Mouse (Mus musculus) CH12.LX (cell line): ENCODE results near the gene Krtap24-1. TPM values are rescaled to one million over a fixed set of nuclear protein-coding genes. Genes with fewer than 3 reads are reported as not detected.

Source experiments
- DNase-seq: peaks from one replicate; pipeline ENCODE4 v3.0.0-alpha.2; 2013; ENCODE audit errors: extremely low read depth
- H3K27ac ChIP-seq: 2 replicates; pipeline ENCODE4 v1.5.1; 2012; ENCODE audit warnings: low read depth, mild to moderate bottlenecking, control low read depth, moderate library complexity; ENCODE audit not compliant: insufficient read depth
- H3K27me3 ChIP-seq: replicated peaks from 2 replicates; pipeline ENCODE3; 2012; ENCODE audit warnings: inconsistent platforms
- H3K36me3 ChIP-seq, 2 experiments: replicated peaks in 1 of 2; 2 replicates each; pipeline versions ENCODE3 to v1.6.1; 2012; ENCODE audit warnings: inconsistent platforms in 1 of 2, low read length in 1 of 2, mild to moderate bottlenecking in 1 of 2, mixed read lengths in 1 of 2, moderate library complexity in 1 of 2; ENCODE audit not compliant: control insufficient read depth in 1 of 2, insufficient read depth in 1 of 2
- H3K4me1 ChIP-seq, 2 experiments: 2 replicates each; pipeline ENCODE4 v1.6.1; 2012; ENCODE audit warnings: inconsistent platforms in 1 of 2, moderate library complexity in 1 of 2; ENCODE audit not compliant: insufficient read depth in 2 of 2, control insufficient read depth in 1 of 2
- H3K4me2 ChIP-seq: 2 replicates; pipeline ENCODE4 v1.6.1; 2012; ENCODE audit warnings: low read depth, mild to moderate bottlenecking, control low read depth; ENCODE audit not compliant: poor library complexity, insufficient read depth, severe bottlenecking
- H3K4me3 ChIP-seq, 3 experiments: fragments of 150-350 bp in 1 of 3; sonication (generic) in 1 of 3; replicated peaks in 1 of 3; 2 replicates each; pipeline versions ENCODE3 to v1.5.1; 2011 to 2012; ENCODE audit warnings: low read depth in 2 of 3, low read length in 2 of 3, mild to moderate bottlenecking in 2 of 3, moderate library complexity in 2 of 3, control low read depth in 1 of 3, improper control_type of control experiment in 1 of 3, inconsistent platforms in 1 of 3, mixed read lengths in 1 of 3; ENCODE audit not compliant: poor library complexity in 1 of 3
- H3K79me2 ChIP-seq: replicated peaks from 2 replicates; pipeline ENCODE4 v1.6.1; 2012; ENCODE audit warnings: mild to moderate bottlenecking, moderate library complexity; ENCODE audit not compliant: control insufficient read depth, poor library complexity, insufficient read depth, severe bottlenecking; ENCODE audit errors: extremely low read depth
- H3K9ac ChIP-seq: 2 replicates; pipeline ENCODE4 v1.6.1; 2012; ENCODE audit warnings: low read depth, mild to moderate bottlenecking, control low read depth, moderate library complexity; ENCODE audit not compliant: insufficient read depth
- H3K9me3 ChIP-seq: replicated peaks from 2 replicates; pipeline ENCODE3; 2012; ENCODE audit warnings: low read length, inconsistent platforms, mixed read lengths
- CHD2 ChIP-seq: IDR thresholded peaks from 2 replicates; pipeline ENCODE4 v1.6.1; 2011; ENCODE audit warnings: low read length, improper control_type of control experiment
- CTCF ChIP-seq, 2 experiments: IDR thresholded peaks in 1 of 2; conservative IDR thresholded peaks in 1 of 2; 2 replicates each; pipeline ENCODE4 v1.5.1; 2011 to 2012; ENCODE audit warnings: low read depth in 2 of 2, low read length in 2 of 2, improper control_type of control experiment in 1 of 2, inconsistent platforms in 1 of 2, mild to moderate bottlenecking in 1 of 2, moderate library complexity in 1 of 2
- E2F4 ChIP-seq: IDR thresholded peaks from 2 replicates; pipeline ENCODE4 v1.6.1; 2011; ENCODE audit warnings: low read depth, low read length, improper control_type of control experiment; ENCODE audit not compliant: insufficient replicate concordance
- ELF1 ChIP-seq: IDR thresholded peaks from 2 replicates; pipeline ENCODE4 v1.6.1; 2014; ENCODE audit warnings: low read depth, mild to moderate bottlenecking, inconsistent platforms, low read length, improper control_type of control experiment
- EP300 ChIP-seq: IDR thresholded peaks from 2 replicates; pipeline ENCODE4 v1.6.1; 2011; ENCODE audit warnings: low read length, improper control_type of control experiment
- ETS1 ChIP-seq: conservative IDR thresholded peaks from 2 replicates; pipeline ENCODE4 v1.6.1; 2012; ENCODE audit warnings: low read depth, mild to moderate bottlenecking, inconsistent platforms, low read length, improper control_type of control experiment, moderate library complexity
- GABPA ChIP-seq: IDR thresholded peaks from 2 replicates; pipeline ENCODE4 v1.6.1; 2012; ENCODE audit warnings: low read depth, low read length, improper control_type of control experiment, inconsistent platforms; ENCODE audit not compliant: insufficient replicate concordance
- HCFC1 ChIP-seq: IDR thresholded peaks from 2 replicates; pipeline ENCODE4 v1.6.1; 2012; ENCODE audit warnings: low read depth, mild to moderate bottlenecking, inconsistent platforms, low read length, improper control_type of control experiment
- IRF4 ChIP-seq: IDR thresholded peaks from 2 replicates; pipeline ENCODE4 v1.6.1; 2014; ENCODE audit warnings: low read depth, mild to moderate bottlenecking, inconsistent platforms, low read length, improper control_type of control experiment
- JUN ChIP-seq: IDR thresholded peaks from 2 replicates; pipeline ENCODE4 v1.6.1; 2011; ENCODE audit warnings: low read depth, mild to moderate bottlenecking, low read length, improper control_type of control experiment, moderate library complexity; ENCODE audit not compliant: insufficient read depth
- KAT2A ChIP-seq: IDR thresholded peaks from 2 replicates; pipeline ENCODE4 v1.6.1; 2012; ENCODE audit warnings: low read length, improper control_type of control experiment, inconsistent platforms; ENCODE audit not compliant: insufficient replicate concordance
- MAZ ChIP-seq: IDR thresholded peaks from 2 replicates; pipeline ENCODE4 v1.6.1; 2012; ENCODE audit warnings: low read depth, mild to moderate bottlenecking, inconsistent platforms, low read length, improper control_type of control experiment, moderate library complexity
- MEF2A ChIP-seq: IDR thresholded peaks from 2 replicates; pipeline ENCODE4 v1.6.1; 2014; ENCODE audit warnings: low read depth, mild to moderate bottlenecking, inconsistent platforms, low read length, improper control_type of control experiment, borderline replicate concordance
- MXI1 ChIP-seq: IDR thresholded peaks from 2 replicates; pipeline ENCODE4 v1.6.1; 2011; ENCODE audit warnings: mild to moderate bottlenecking, low read depth, low read length, improper control_type of control experiment
- NELFE ChIP-seq: IDR thresholded peaks from 2 replicates; pipeline ENCODE4 v1.6.1; 2011; ENCODE audit warnings: low read depth, low read length, improper control_type of control experiment
- NRF1 ChIP-seq: IDR thresholded peaks from 2 replicates; pipeline ENCODE4 v1.6.1; 2014; ENCODE audit warnings: low read depth, mild to moderate bottlenecking, inconsistent platforms, low read length, improper control_type of control experiment, moderate library complexity
- POLR2A ChIP-seq: IDR thresholded peaks from 2 replicates; pipeline ENCODE4 v1.6.1; 2011; ENCODE audit warnings: low read depth, mild to moderate bottlenecking, improper control_type of control experiment, low read length
- POLR2AphosphoS2 ChIP-seq: IDR thresholded peaks from 2 replicates; pipeline ENCODE4 v1.6.1; 2011; ENCODE audit warnings: low read depth, low read length, improper control_type of control experiment
- RAD21 ChIP-seq: IDR thresholded peaks from 2 replicates; pipeline ENCODE4 v1.6.1; 2011; ENCODE audit warnings: low read depth, mild to moderate bottlenecking, low read length, improper control_type of control experiment, moderate library complexity
- RCOR1 ChIP-seq: conservative IDR thresholded peaks from 2 replicates; pipeline ENCODE4 v1.6.1; 2012; ENCODE audit warnings: low read depth, mild to moderate bottlenecking, inconsistent platforms, low read length, improper control_type of control experiment
- SIN3A ChIP-seq: IDR thresholded peaks from 2 replicates; pipeline ENCODE4 v1.6.1; 2012; ENCODE audit warnings: low read length, improper control_type of control experiment, inconsistent platforms
- SMC3 ChIP-seq: IDR thresholded peaks from 2 replicates; pipeline ENCODE4 v1.6.1; 2011; ENCODE audit warnings: low read depth, low read length, improper control_type of control experiment
- TBP ChIP-seq: conservative IDR thresholded peaks from 2 replicates; pipeline ENCODE4 v1.6.1; 2011; ENCODE audit warnings: low read depth, low read length, improper control_type of control experiment
- TCF12 ChIP-seq: IDR thresholded peaks from 2 replicates; pipeline ENCODE4 v1.6.1; 2014; ENCODE audit warnings: low read depth, mild to moderate bottlenecking, inconsistent platforms, low read length, improper control_type of control experiment
- UBTF ChIP-seq: IDR thresholded peaks from 2 replicates; pipeline ENCODE4 v1.6.1; 2012; ENCODE audit warnings: low read depth, mild to moderate bottlenecking, inconsistent platforms, low read length, improper control_type of control experiment, moderate library complexity
- USF1 ChIP-seq: IDR thresholded peaks from 2 replicates; pipeline ENCODE4 v1.6.1; 2014; ENCODE audit warnings: low read depth, mild to moderate bottlenecking, inconsistent platforms, low read length, improper control_type of control experiment
- USF2 ChIP-seq: conservative IDR thresholded peaks from 2 replicates; pipeline ENCODE4 v1.6.1; 2011; ENCODE audit warnings: low read depth, low read length, improper control_type of control experiment
- ZMIZ1 ChIP-seq: IDR thresholded peaks from 2 replicates; pipeline ENCODE4 v1.6.1; 2012; ENCODE audit warnings: low read depth, mild to moderate bottlenecking, inconsistent platforms, low read length, improper control_type of control experiment
- ZNF384 ChIP-seq: IDR thresholded peaks from 2 replicates; pipeline ENCODE4 v1.6.1; 2012; ENCODE audit warnings: low read depth, low read length, improper control_type of control experiment, inconsistent platforms
- dilution Hi-C: fragments of 300-500 bp; cut with MboI; formaldehyde crosslinking; loops from 2 replicates; pipeline ENCODE4 v1.14.3; 2020; ENCODE audit warnings: low sequenced_read_pairs; ENCODE audit not compliant: extremely low pct_unique_long_range_greater_than_20kb, extremely low pct_ligation_motif_present
- in situ Hi-C: fragments of 300-500 bp; cut with MboI; formaldehyde crosslinking; loops from 3 replicates; pipeline ENCODE4 v1.14.3; 2019; ENCODE audit warnings: low sequenced_read_pairs, low pct_ligation_motif_present, low pct_unique_long_range_greater_than_20kb, mixed read lengths
- polyA plus RNA-seq: library from polyadenylated mRNA; unstranded; fragments of >175 nt; gene quantifications from 2 replicates; pipeline ENCODE4 v1.2.1, GENCODE M21; 2012; ENCODE audit warnings: low read depth; ENCODE audit not compliant: insufficient read length
- total RNA-seq, 2 experiments: library from RNA; depleted of rRNA; stranded (reverse); fragments of 300-350 nt in 1 of 2; fragments of >200 nt in 1 of 2; gene quantifications; 2 replicates each; pipeline ENCODE4 v1.2.3; 2012 to 2014

Gene Krtap24-1
- total and polyA plus RNA-seq, 3 experiments, result not detected

- H3K27ac ChIP-seq, result no peak within 1 kb of the TSS
- H3K27me3 ChIP-seq, result no peaks in the 10 kb centered on the region
- H3K79me2 ChIP-seq, result no peaks in the 10 kb centered on the region
- in situ Hi-C loops (no loop called here), dilution Hi-C loops (no loop called here)
- H3K9ac ChIP-seq, result no peak within 1 kb of the TSS
- TF ChIP-seq JUN, result no peak
- no peak for TF ChIP-seq SMC3
- no peak for TF ChIP-seq POLR2AphosphoS2
- TF ChIP-seq RAD21, result no peak
- TF ChIP-seq E2F4, result no peak
- no peak for TF ChIP-seq TCF12
- TF ChIP-seq HCFC1, result no peak
- TF ChIP-seq EP300, result no peak
- TF ChIP-seq ETS1, result no peak
- TF ChIP-seq ELF1, result no peak
- TF ChIP-seq ZMIZ1, result no peak
- TF ChIP-seq RCOR1, result no peak
- TF ChIP-seq MAZ, result no peak
- no peak for TF ChIP-seq IRF4
- TF ChIP-seq UBTF, result no peak
- TF ChIP-seq GABPA, result no peak
- no peak for TF ChIP-seq KAT2A
- no peak for TF ChIP-seq CTCF (conservative IDR thresholded peaks at IDR 0.05 in 1 of 2, IDR thresholded peaks at IDR 0.05 in 1 of 2; ENCODE audit: low read depth in 2 of 2, low read length in 2 of 2)
- TF ChIP-seq USF2, result no peak
- H3K4me2 ChIP-seq, result no peak within 1 kb of the TSS
- H3K4me1 ChIP-seq, result no peaks in the 10 kb centered on the region
- no peak for DNase-seq
- peaks cover 58% of the 10 kb centered on the region for H3K9me3 ChIP-seq
- no peaks in the 10 kb centered on the region for H3K36me3 ChIP-seq
- H3K4me3 ChIP-seq, result no peak within 1 kb of the TSS
Observed at GRCm38 (mm10) chr16:88647358-88647846, 35.3 kb upstream of the Krtap24-1 start, which contains the start of gene Krtap26-1. TSS of gene Krtap26-1 (minus strand) at chr16:88647796.

- H3K36me3 ChIP-seq, result no peaks in the 10 kb centered on the region
- no peak for TF ChIP-seq GABPA
- TF ChIP-seq MEF2A, result no peak
- TF ChIP-seq SIN3A, result no peak
- TF ChIP-seq NELFE, result no peak
- TF ChIP-seq UBTF, result no peak
- no peak for TF ChIP-seq RAD21
- no peak for TF ChIP-seq ZNF384
- TF ChIP-seq CTCF (conservative IDR thresholded peaks at IDR 0.05 in 1 of 2, IDR thresholded peaks at IDR 0.05 in 1 of 2; ENCODE audit: low read depth in 2 of 2, low read length in 2 of 2), result no peak
- TF ChIP-seq TBP, result no peak
- no peak for TF ChIP-seq NRF1
- TF ChIP-seq KAT2A, result no peak
- no peak for TF ChIP-seq POLR2A
- TF ChIP-seq MXI1, result no peak
- TF ChIP-seq USF1, result no peak
- no peak for TF ChIP-seq CHD2
- no peak for TF ChIP-seq TCF12
- no peak for TF ChIP-seq ETS1
- no peak for TF ChIP-seq RCOR1
- no peak for TF ChIP-seq MAZ
- no peak overlapping the region for H3K4me2 ChIP-seq
- in situ Hi-C loops, result no loop called here
- H3K4me3 ChIP-seq, result no peak overlapping the region
- H3K9me3 ChIP-seq, result peaks cover 61% of the 10 kb centered on the region
- dilution Hi-C loops, result no loop called here
- H3K27me3 ChIP-seq, result no peaks in the 10 kb centered on the region
- DNase-seq, result no peak
- no peak overlapping the region for H3K9ac ChIP-seq
- H3K4me1 ChIP-seq, result no peaks in the 10 kb centered on the region
- H3K27ac ChIP-seq, result no peak overlapping the region
- no peaks in the 10 kb centered on the region for H3K79me2 ChIP-seq
Observed at GRCm38 (mm10) chr16:88646366-88647111, 34.5 kb upstream of the Krtap24-1 start.
